Mouse (Mus musculus): ENCODE results near the gene Wfdc13. TPM values are rescaled to one million over a fixed set of nuclear protein-coding genes. Genes with fewer than 3 reads are reported as not detected.

The Wfdc13 gene
- not detected for total RNA-seq (2023)

DNA sequence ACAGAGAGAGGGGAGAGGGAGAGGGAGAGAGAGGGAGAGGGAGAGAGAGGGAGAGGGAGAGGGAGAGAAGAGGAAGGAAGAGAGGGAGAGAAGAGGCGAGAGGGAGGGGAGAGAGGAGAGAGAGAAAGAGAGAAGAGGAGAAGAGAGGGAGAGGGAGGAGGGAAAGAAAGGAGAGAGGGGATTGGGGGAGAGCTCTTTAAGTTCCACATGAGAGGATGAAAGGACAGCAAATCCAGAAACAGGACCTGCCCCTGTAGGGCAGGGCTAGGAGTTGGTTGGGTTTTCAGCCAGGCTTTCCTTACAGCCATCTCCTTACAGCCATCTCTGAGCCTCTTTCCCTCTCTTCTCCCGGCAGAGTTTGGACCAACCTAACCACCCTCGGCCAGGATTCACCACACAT is at the start of gene Wfdc13:
TSS of gene Wfdc13 (plus strand) at position 301 of the 400 bp plus-strand sequence.

DNA sequence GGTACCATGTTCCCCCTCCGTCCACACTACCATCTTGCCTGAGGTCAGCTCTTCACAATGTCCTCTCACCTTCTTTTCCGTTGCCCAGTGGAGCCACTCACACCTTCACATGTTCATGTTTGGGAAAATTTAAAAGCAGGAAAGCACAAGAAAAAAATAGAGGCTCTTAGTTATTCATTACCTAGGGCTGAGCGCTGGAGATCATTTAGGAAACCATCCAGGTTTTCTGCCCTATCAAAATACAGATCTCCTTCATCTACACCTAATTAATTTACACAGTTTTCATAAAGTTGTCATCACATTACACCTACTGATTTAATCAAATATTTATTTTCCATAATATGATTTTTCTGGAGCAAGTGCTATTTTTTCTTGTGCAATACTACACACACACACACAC is 46.2 kb upstream of the Wfdc13 start, which contains the start of gene Wfdc16:
TSS of gene Wfdc16 (minus strand) at position 101 of the 400 bp plus-strand sequence.

DNA sequence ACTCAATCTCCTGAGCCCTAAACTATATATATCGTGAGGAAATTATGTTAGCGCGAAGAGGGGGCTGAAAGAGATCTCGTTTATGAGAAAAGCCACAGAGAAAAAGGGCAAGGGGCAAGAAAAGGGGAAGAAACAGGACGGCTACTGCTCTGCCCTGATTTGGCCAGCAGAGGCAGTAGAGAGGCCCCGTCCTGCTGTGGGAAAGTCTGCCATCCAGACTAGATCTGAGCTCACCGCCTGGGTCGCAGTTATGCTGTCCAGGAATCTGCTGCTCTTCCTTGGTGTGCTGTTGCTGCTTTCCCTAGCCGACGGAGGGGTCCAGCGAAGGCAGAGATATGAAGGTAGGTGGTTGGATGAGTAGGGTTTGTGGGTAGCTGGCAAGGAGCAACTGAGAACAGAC is 29.0 kb upstream of the Wfdc13 start, which contains the start of gene Wfdc10:
TSS of gene Wfdc10 (plus strand) at position 189 of the 400 bp plus-strand sequence.

DNA sequence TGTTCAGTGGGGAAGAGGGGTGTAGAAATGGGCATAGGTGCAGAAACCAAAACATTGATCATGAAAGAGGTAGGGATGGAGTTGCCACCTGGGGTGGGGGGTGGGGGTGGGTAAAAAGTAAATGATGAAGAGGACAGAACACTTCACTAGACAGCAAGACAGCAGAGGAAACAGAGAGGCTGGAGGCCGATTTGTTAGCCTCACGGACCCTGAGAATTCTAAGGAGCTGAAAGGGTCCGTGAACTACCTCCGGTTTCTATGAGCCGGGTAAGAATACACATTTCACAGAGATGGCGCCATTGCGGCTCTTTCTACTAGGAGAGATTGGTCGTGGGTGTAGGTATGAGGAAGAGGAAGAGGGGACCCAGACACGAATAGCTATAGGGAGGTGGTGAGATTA is 28.4 kb upstream of the Wfdc13 start, which contains the start of gene Wfdc9:
TSS of gene Wfdc9 (minus strand) at position 101 of the 400 bp plus-strand sequence.

DNA sequence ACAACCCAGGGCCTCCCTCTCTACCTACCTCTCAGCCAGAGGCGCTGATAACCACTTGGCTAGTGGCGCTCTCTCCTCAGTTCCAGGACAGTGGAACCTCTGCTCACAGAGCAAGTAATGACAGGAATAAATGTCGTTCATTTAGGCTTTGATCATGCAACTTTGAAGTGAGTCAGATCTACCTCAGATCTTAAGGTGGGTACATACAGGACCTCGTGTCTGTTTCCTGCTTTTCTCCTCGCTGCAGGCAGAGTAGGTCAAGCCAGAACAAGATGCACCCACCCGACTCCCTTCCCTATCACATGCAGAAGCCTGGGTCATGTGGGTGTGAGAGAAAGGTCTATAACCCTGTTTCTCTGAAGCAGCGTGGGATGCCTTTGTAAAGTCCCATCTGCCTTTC is 10.9 kb upstream of the Wfdc13 start, which contains the start of gene Wfdc11:
TSS of gene Wfdc11 (minus strand) at position 101 of the 400 bp plus-strand sequence.

DNA sequence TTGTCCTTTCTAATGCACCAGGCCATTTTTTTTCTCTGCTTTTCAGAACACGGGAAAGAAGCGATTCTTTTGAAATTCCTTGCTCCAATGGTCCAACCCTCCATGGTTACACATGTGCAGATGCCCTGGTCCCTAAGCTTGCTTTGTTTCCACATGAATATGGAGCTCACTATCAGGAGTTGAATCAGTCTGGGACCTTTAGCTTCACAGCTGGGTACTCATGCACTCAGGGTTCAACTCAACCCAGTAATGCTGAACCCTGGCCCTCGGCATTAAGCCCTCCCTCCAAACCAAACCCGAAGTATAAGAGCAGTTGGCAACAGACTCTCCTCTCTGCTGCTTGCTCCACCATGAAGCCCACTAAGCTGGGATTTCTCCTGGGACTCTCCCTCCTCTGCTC is 13.3 kb downstream of the Wfdc13 start, which contains the start of gene Spint4:
TSS of gene Spint4 (plus strand) at position 301 of the 400 bp plus-strand sequence.

DNA sequence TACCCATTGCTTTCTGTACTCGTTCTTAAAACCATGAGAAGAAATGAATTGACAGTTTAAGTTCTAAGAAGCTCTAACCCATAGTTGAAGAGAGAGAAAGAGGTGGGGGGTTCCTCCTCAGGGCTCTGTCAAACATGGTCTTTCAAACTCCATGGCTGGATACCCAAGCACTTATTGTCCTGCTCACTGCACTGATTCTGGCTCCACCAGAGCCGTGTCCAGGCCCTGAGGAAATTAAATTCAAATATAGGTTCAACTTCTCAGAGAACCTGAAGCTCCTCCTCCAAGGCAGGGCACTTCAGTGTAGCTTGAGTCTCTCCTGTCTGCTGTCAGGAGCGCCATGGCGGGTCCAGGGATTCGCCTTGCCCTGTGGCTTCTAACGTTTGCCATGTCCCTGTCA is 30.1 kb downstream of the Wfdc13 start, which contains the start of gene Spint5:
TSS of gene Spint5 (plus strand) at position 301 of the 400 bp plus-strand sequence.

Other genes starting within 250 kb of the Wfdc13 start
- gene Sdc4, start 241.2 kb upstream of the Wfdc13 start, total RNA-seq (2023), result 1 to 10 TPM; 1.3 to 1.4 TPM
- 10 to 100 TPM; 26.3 to 27.8 TPM for gene Sys1, start 228.1 kb upstream of the Wfdc13 start, total RNA-seq (2023)
- gene Gm20458, start 224.1 kb upstream of the Wfdc13 start, total RNA-seq (2023), result 1 to 10 TPM in 1 of 2 experiments, not detected in 1; 1.7 TPM
- gene Trp53tg5, start 211.4 kb upstream of the Wfdc13 start, total RNA-seq (2023), result not detected
- gene Dbndd2, start 199.0 kb upstream of the Wfdc13 start, total RNA-seq (2023), result 1 to 10 TPM; 2.1 to 2.7 TPM
- 10 to 100 TPM; 51.9 to 55.3 TPM for gene Pigt, start 187.6 kb upstream of the Wfdc13 start, total RNA-seq (2023)
- gene Wfdc2, start 122.7 kb upstream of the Wfdc13 start, total RNA-seq (2023), result not detected
- gene Spint3, start 111.6 kb upstream of the Wfdc13 start, total RNA-seq (2023), result not detected
- gene Wfdc6a, start 99.7 kb upstream of the Wfdc13 start, total RNA-seq (2023), result not detected
- gene Eppin, start 91.5 kb upstream of the Wfdc13 start, total RNA-seq (2023), result not detected
- not detected for gene Wfdc6b, start 71.6 kb upstream of the Wfdc13 start, total RNA-seq (2023)
- gene Wfdc8, start 71.5 kb upstream of the Wfdc13 start, total RNA-seq (2023), result not detected
- not detected for gene Wfdc16, start 46.3 kb upstream of the Wfdc13 start, total RNA-seq (2023)
- gene Wfdc10, start 29.1 kb upstream of the Wfdc13 start, total RNA-seq (2023), result 10 to 100 TPM; 13.6 to 15.0 TPM
- not detected for gene Wfdc9, start 28.5 kb upstream of the Wfdc13 start, total RNA-seq (2023)
- not detected for gene Wfdc11, start 11.0 kb upstream of the Wfdc13 start, total RNA-seq (2023)
- not detected for gene Spint4, start 13.4 kb downstream of the Wfdc13 start, total RNA-seq (2023)
- not detected for gene Spint5, start 30.2 kb downstream of the Wfdc13 start, total RNA-seq (2023)
- gene Wfdc3, start 60.8 kb downstream of the Wfdc13 start, total RNA-seq (2023), result under 1 TPM in 1 of 2 experiments, not detected in 1; 0.22 TPM
- gene Dnttip1, start 60.9 kb downstream of the Wfdc13 start, total RNA-seq (2023), result 10 to 100 TPM; 28.8 to 32.0 TPM
- 100 to 1,000 TPM; 118 to 133 TPM for gene Ube2c, start 84.8 kb downstream of the Wfdc13 start, total RNA-seq (2023)
- 1 to 10 TPM in 1 of 2 experiments, under 1 TPM in 1; 0.70 to 1.4 TPM for gene Tnnc2, start 94.9 kb downstream of the Wfdc13 start, total RNA-seq (2023)
- gene Snx21, start 100.7 kb downstream of the Wfdc13 start, total RNA-seq (2023), result 1 to 10 TPM; 3.3 to 3.8 TPM
- gene Acot8, start 119.8 kb downstream of the Wfdc13 start, total RNA-seq (2023), result 10 to 100 TPM; 41.6 to 50.0 TPM
- gene Zswim3, start 120.0 kb downstream of the Wfdc13 start, total RNA-seq (2023), result 1 to 10 TPM; 3.4 to 4.4 TPM
- gene Zswim1, start 137.6 kb downstream of the Wfdc13 start, total RNA-seq (2023), result 1 to 10 TPM; 3.4 to 3.6 TPM
- not detected for gene Spata25, start 143.4 kb downstream of the Wfdc13 start, total RNA-seq (2023)
- 100 to 1,000 TPM; 182 to 209 TPM for gene Ctsa, start 147.8 kb downstream of the Wfdc13 start, total RNA-seq (2023)
- gene Neurl2, start 148.3 kb downstream of the Wfdc13 start, total RNA-seq (2023), result 1 to 10 TPM; 1.7 to 2.3 TPM
- gene Pltp, start 172.6 kb downstream of the Wfdc13 start, total RNA-seq (2023), result 1 to 10 TPM; 8.9 to 9.6 TPM
- 10 to 100 TPM; 51.1 to 56.8 TPM for gene Pcif1, start 194.2 kb downstream of the Wfdc13 start, total RNA-seq (2023)
- 10 to 100 TPM; 28.2 to 29.1 TPM for gene Zfp335, start 226.7 kb downstream of the Wfdc13 start, total RNA-seq (2023)

Data from neutrophil, adult 83 days (primary cell).